Mouse (Mus musculus): ENCODE data around the gene Usp30. TPM values are rescaled to one million over a fixed set of nuclear protein-coding genes. Genes with fewer than 3 reads are reported as not detected.

The Usp30 gene
- polyA plus RNA-seq, 1 experiment from 2014 or later, result 19.9 TPM

DNA sequence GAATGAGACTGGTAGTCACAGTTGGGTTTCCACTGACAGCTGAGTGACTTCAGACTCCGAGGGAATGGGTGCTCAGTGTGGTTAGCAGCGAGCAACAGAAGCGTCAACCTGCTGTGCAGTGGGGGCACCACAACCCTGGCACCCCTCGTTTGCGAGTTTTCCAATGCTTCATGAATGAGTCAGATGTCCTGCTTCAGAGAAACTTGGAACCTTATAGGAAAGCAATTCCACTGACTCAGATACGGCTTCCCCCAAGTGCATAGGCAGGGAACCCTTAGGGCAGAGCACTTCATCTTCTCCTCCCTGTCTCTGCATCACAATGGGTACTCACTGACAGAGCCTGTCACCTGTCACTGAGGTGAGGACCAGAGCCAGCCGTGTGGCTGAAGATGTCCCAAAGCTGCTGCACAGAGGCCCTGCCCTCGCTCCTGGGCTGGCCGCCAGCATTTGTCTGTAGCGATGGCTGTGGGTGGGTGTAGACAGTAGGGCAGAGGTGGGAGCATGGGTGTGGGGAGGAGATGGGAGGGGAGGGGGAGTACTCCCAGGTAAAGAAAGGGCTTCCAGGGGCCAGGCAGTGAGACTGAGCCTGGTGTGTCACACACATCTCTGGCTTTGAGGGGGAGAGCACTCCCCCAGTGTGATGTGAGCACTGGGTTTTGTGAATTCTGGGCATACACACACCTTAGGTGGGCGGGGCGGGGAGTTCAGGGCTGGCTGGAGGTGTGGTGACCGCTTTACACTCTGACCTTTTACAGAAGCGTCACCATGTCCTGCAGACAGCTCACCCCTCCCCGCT is 72.4 kb downstream of the Usp30 start:
- H3K27me3 ChIP-seq (ENCODE audit: control insufficient read depth, insufficient read depth, low read depth, low read length), result no peaks in the 10 kb centered on the region
- peak overlapping the region; percentile 42; the same call in 1 of the 2 replicates for H3K27ac ChIP-seq (ENCODE audit: low read length)
- no peak overlapping the region for H3K4me3 ChIP-seq (ENCODE audit: low read depth, low read length)
- no peaks in the 10 kb centered on the region for H3K36me3 ChIP-seq (ENCODE audit: control insufficient read depth, insufficient read depth, low read length)
- peak overlapping the region; percentile 23; the same call in 1 of the 2 replicates for H3K9ac ChIP-seq (ENCODE audit: low read depth, low read length)
- H3K4me2 ChIP-seq (ENCODE audit: low read length), result no peak overlapping the region
- no peak for ATAC-seq
- 82% methylated on average over 15 of the region's 15 CpGs for WGBS
- H3K9me3 ChIP-seq (replicated peaks; ENCODE audit: control insufficient read depth, low read length, poor library complexity, severe bottlenecking), result no peaks in the 10 kb centered on the region
- H3K4me1 ChIP-seq (ENCODE audit: control insufficient read depth, insufficient read depth, low read length), result peaks cover 14% of the 10 kb centered on the region

DNA sequence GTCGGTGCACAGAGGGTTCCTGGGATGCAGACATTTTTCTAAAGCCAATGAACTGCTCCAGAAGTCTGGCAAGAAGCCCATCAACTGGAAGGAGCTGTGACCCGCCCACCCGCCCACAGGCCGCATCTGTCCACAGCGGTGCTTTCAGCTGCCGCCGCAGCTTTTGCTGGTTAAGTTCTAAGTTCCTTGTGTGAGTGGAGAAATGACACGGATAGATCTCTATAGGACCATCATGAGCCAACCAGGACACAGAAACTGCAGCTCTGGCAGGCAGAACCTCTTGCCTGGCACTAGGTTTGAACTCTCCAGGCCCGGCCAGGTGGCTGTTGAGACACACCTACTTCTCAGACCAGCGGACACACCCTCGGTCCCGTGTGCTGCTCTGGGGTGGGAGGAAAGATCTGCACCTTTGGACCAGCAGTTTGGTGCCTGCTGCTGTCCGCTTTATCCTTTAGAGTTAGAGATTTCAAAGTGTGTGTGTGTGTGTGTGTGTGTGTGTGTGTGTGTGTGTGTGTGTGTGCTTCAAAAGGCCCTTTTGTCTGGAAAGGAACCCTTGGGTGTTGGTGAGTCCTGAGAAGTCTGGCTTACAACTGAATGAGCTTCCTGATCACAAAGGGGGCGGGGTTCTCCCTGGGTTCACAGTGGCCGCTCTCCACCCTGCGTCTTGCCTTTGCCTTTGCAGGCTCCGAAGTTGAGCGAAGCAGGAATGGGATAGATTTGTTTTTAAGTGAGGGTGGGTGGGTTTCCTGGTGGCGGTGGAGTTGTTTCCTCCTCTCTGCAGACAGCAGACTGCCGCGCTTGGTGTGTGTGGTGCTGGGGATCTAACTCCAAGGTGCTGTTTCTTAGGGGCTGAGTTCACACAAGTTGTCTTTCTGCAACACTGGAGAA is 73.3 kb downstream of the Usp30 start:
- no peak overlapping the region for H3K4me3 ChIP-seq (ENCODE audit: low read depth, low read length)
- peaks cover 14% of the 10 kb centered on the region for H3K4me1 ChIP-seq (ENCODE audit: control insufficient read depth, insufficient read depth, low read length)
- no peaks in the 10 kb centered on the region for H3K27me3 ChIP-seq (ENCODE audit: control insufficient read depth, insufficient read depth, low read depth, low read length)
- H3K9me3 ChIP-seq (replicated peaks; ENCODE audit: control insufficient read depth, low read length, poor library complexity, severe bottlenecking), result no peaks in the 10 kb centered on the region
- peak overlapping the region; percentile 16 for H3K4me2 ChIP-seq (ENCODE audit: low read length)
- 61% methylated on average over 21 of the region's 21 CpGs for WGBS
- peak overlapping the region; percentile 78 for H3K27ac ChIP-seq (ENCODE audit: low read length)
- H3K9ac ChIP-seq (ENCODE audit: low read depth, low read length), result no peak overlapping the region
- H3K36me3 ChIP-seq (ENCODE audit: control insufficient read depth, insufficient read depth, low read length), result no peaks in the 10 kb centered on the region
- ATAC-seq, result peak; percentile 56; the same call in 1 of the 2 replicates

DNA sequence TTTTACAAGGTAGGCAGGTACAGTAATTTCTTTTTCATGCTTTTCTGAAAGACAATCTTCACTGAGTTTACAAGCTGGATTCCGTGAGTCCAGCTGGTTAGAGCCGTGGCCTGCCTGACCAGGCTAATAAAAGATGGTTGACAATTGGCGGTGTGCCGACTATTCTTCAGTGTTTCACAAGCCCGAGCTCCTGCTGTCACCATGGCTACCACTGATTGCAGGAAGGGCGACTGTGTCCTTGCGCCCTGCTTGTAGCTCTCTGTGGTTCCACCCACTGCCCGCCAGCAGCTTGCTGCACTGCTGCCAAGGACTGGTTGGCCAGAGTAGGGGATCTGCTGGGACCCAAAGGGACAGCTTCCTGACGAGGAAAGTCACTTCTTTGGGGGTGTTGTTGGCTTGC is 73.9 kb downstream of the Usp30 start:
- WGBS, result 26% methylated on average over 9 of the region's 9 CpGs
- H3K4me1 ChIP-seq (ENCODE audit: control insufficient read depth, insufficient read depth, low read length), result peaks cover 14% of the 10 kb centered on the region
- no peaks in the 10 kb centered on the region for H3K9me3 ChIP-seq (replicated peaks; ENCODE audit: control insufficient read depth, low read length, poor library complexity, severe bottlenecking)
- H3K9ac ChIP-seq (ENCODE audit: low read depth, low read length), result no peak overlapping the region
- H3K27me3 ChIP-seq (ENCODE audit: control insufficient read depth, insufficient read depth, low read depth, low read length), result no peaks in the 10 kb centered on the region
- H3K27ac ChIP-seq (ENCODE audit: low read length), result peak overlapping the region; percentile 78
- ATAC-seq, result peak; percentile 88
- peak overlapping the region; percentile 14 for H3K4me2 ChIP-seq (ENCODE audit: low read length)
- no peak overlapping the region for H3K4me3 ChIP-seq (ENCODE audit: low read depth, low read length)
- H3K36me3 ChIP-seq (ENCODE audit: control insufficient read depth, insufficient read depth, low read length), result no peaks in the 10 kb centered on the region

DNA sequence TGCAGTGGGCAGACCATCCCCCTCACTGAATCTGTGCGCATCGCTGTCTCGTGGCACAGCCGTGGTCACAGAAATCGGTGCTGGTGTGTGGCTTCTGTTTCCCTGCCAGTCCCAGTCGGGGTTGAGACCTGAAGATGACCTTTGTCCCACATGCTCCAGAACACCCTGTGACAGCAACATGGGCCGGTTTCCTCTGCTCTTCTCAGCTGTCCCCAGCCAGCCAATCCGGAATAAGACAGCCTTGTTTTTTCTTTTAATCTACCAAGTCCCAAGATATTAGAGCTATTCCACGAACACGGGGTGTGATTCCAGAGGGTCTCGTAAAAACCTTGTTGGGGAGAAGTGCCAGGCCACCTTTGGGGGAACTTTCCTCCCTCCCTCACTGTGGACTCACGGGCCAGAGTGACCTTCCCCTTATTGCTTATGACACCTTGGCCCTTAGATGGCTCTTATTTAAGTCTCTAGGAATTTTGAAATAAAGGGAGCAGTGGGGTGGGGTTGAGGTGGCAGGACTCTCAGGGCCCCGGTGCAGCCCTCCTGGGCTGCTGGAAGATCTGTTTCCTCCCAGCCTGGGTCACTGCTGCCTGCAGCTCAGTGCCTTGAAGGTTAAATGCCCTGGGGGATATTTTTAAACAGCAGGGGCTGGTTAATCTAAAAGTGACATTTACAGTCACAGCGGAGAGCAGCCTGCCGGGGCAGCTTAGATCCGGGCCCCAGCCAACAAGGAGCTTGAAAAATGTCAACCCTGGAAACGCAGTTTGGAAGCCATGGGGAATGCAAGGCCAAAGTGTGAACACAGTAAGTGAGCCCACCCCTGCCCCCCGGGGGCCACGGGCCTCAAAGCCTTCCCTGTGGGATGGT is 81.0 kb downstream of the Usp30 start, which contains the start of gene Acacb:
Gene Acacb (plus strand): TSS at position 508 of the 861 bp plus-strand sequence.
- Histone ChIP-seq H3K9ac (ENCODE audit: low read depth, low read length) (no peak within 1 kb of the TSS), H3K27me3 (ENCODE audit: control insufficient read depth, insufficient read depth, low read depth, low read length) (no peaks in the 10 kb centered on the region), H3K4me1 (ENCODE audit: control insufficient read depth, insufficient read depth, low read length) (peaks cover 6% of the 10 kb centered on the region; the same call in 1 of the 2 replicates), H3K4me3 (ENCODE audit: low read depth, low read length) (no peak within 1 kb of the TSS), H3K36me3 (ENCODE audit: control insufficient read depth, insufficient read depth, low read length) (no peaks in the 10 kb centered on the region), H3K27ac (ENCODE audit: low read length) (no peak within 1 kb of the TSS), H3K9me3 (replicated peaks; ENCODE audit: control insufficient read depth, low read length, poor library complexity, severe bottlenecking) (no peaks in the 10 kb centered on the region), H3K4me2 (ENCODE audit: low read length) (no peak within 1 kb of the TSS)
- WGBS, result 51% methylated on average over 19 of the region's 19 CpGs
- no peak for ATAC-seq

DNA sequence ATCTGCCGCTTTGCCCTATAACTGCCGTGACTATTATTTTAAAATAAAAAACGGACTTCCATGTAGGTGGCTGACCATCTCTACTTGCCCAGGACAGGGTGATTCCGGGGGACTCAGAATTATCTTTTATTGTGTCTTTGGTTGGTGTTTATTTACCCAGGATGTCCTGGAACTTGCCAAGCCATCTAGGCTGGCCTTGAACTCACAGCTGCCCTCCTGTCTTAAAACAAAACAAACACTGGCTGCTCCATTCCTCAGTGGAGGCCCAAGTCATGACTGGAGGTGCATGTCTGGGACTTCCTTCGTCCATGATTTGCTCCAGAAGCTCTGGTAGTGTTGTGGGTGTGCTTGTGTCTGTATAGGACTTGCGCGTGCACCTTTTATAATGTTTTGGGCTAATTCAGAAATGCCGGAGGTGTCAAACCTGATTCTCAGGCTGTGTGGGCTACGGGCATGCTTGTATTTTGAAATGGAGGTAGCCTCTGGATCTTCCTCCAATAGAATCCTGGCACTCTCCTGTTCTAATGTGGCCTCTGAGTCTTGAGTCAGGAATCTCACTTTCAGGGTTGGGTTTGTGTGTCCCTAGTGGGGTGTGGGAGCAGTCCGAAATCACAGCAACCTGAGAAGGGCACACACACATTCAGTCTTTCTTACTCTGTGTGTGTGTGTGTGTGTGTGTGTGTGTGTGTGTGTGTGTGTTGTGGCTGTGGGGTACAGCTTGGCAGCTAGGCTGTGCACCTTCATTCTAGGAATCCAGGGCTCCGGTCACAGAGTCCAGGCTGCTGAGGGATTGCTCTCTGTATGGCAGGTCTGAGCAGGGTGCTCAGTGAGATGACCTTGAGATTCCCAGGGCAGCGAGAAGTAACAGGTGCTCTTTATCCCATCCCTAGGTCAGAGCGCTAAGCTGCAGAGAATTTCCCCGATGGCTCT is 82.0 kb downstream of the Usp30 start:
- H3K4me3 ChIP-seq (ENCODE audit: low read depth, low read length), result no peak overlapping the region
- H3K9ac ChIP-seq (ENCODE audit: low read depth, low read length), result no peak overlapping the region
- no peak for ATAC-seq
- 88% methylated on average over 14 of the region's 14 CpGs for WGBS
- H3K27ac ChIP-seq (ENCODE audit: low read length), result no peak overlapping the region
- H3K9me3 ChIP-seq (replicated peaks; ENCODE audit: control insufficient read depth, low read length, poor library complexity, severe bottlenecking), result no peaks in the 10 kb centered on the region
- H3K4me2 ChIP-seq (ENCODE audit: low read length), result no peak overlapping the region
- H3K36me3 ChIP-seq (ENCODE audit: control insufficient read depth, insufficient read depth, low read length), result no peaks in the 10 kb centered on the region
- no peaks in the 10 kb centered on the region for H3K27me3 ChIP-seq (ENCODE audit: control insufficient read depth, insufficient read depth, low read depth, low read length)
- H3K4me1 ChIP-seq (ENCODE audit: control insufficient read depth, insufficient read depth, low read length), result peaks cover 6% of the 10 kb centered on the region; the same call in 1 of the 2 replicates

DNA sequence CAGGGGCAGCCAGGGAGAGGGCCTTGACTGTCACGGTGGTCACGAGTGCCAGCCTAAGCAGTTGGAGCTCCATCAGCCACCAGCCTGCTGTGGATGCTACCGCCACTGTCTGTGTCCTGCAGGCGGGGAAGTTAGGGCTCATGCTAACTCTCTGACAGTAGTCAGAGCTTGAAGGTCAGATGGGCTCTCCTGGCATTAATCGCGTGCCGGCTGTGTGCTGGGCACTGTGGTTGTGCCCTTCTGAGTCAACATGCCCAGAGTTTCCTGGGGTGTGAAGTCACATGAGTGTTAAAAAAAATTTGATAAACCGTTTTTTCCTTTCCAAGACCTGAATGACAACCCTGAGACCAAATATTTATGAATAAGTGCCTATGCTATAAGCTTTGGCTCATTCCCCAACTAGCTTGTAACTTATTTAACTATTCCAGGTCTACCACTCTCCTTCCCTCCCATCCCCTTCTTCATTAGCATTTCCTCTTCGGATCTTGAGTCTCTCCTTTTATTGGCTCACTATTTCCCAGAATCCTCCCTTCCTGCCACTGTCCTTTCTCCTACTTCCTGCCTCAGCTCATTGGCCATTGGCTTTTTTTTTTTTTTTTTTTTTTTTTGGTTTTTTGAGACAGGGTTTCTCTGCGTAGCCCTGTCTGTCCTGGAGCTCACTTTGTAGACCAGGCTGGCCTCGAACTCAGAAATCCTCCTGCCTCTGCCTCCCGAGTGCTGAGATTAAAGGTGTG is 87.3 kb downstream of the Usp30 start:
- 85% methylated on average over 12 of the region's 12 CpGs for WGBS
- no peak overlapping the region for H3K4me2 ChIP-seq (ENCODE audit: low read length)
- no peak overlapping the region for H3K9ac ChIP-seq (ENCODE audit: low read depth, low read length)
- no peak overlapping the region for H3K27ac ChIP-seq (ENCODE audit: low read length)
- H3K9me3 ChIP-seq (replicated peaks; ENCODE audit: control insufficient read depth, low read length, poor library complexity, severe bottlenecking), result no peaks in the 10 kb centered on the region
- H3K36me3 ChIP-seq (ENCODE audit: control insufficient read depth, insufficient read depth, low read length), result no peaks in the 10 kb centered on the region
- no peak overlapping the region for H3K4me3 ChIP-seq (ENCODE audit: low read depth, low read length)
- H3K4me1 ChIP-seq (ENCODE audit: control insufficient read depth, insufficient read depth, low read length), result no peaks in the 10 kb centered on the region
- ATAC-seq, result no peak
- H3K27me3 ChIP-seq (ENCODE audit: control insufficient read depth, insufficient read depth, low read depth, low read length), result no peaks in the 10 kb centered on the region

DNA sequence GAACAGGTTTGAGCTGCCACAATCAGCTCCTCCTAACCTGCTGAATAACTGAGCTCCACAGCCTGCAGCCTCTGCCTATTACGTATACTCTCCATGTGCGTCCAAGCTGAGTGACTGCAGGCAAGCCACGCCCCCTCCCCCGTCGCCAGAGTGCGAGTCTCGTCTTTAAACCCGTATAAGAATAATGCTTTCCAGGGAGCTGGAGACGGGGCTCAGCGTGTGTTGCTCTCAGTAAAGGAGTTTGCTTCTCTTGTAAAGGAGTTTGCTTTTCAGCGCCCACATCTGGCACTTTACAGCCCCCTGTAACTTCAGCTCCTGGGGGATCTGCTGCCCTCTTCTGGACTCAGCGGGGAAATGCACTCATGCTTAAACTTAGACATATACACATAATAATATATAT is 88.2 kb downstream of the Usp30 start:
- H3K4me1 ChIP-seq (ENCODE audit: control insufficient read depth, insufficient read depth, low read length), result no peaks in the 10 kb centered on the region
- no peaks in the 10 kb centered on the region for H3K36me3 ChIP-seq (ENCODE audit: control insufficient read depth, insufficient read depth, low read length)
- no peaks in the 10 kb centered on the region for H3K27me3 ChIP-seq (ENCODE audit: control insufficient read depth, insufficient read depth, low read depth, low read length)
- no peak overlapping the region for H3K27ac ChIP-seq (ENCODE audit: low read length)
- no peak for ATAC-seq
- no peak overlapping the region for H3K9ac ChIP-seq (ENCODE audit: low read depth, low read length)
- WGBS, result 3% methylated on average over 12 of the region's 12 CpGs
- H3K4me3 ChIP-seq (ENCODE audit: low read depth, low read length), result no peak overlapping the region
- H3K4me2 ChIP-seq (ENCODE audit: low read length), result peak overlapping the region; percentile 41
- no peaks in the 10 kb centered on the region for H3K9me3 ChIP-seq (replicated peaks; ENCODE audit: control insufficient read depth, low read length, poor library complexity, severe bottlenecking)

All from midbrain, embryonic 16.5 days (tissue).